Mouse (Mus musculus): ENCODE data around the gene U2af1l4. TPM values are rescaled to one million over a fixed set of nuclear protein-coding genes. Genes with fewer than 3 reads are reported as not detected.
A peak's percentile ranks its signal among the peaks of the same experiment; 100 is the strongest.

Gene U2af1l4
- polyA plus RNA-seq, 1 experiment: 63.6 TPM

DNA sequence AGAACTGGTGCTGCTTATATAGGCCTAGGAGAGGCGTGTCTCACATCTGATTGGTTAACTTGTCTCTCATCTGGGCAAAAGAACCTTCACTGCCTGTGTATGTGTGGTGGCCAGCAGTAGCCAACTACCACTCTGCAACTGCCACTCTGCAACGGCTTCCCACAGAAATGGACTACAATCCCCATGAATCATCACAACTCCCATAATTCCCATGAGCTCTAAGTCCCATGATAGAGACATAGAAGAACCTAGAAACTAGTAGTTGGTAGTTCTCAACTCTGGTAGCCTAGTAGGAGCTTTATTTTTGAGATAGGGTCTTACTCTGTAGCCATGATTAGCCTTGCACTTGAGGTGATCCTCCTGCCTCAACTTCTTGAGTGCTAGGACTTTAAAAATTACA lies 13.2 kb upstream of the U2af1l4 start:
- Histone ChIP-seq H3K27me3 (ENCODE audit: control insufficient read depth, insufficient read depth, insufficient read length) (no peaks in the 10 kb centered on the region), H3K79me3 (ENCODE audit: low read depth) (no peaks in the 10 kb centered on the region), H3K4me3 (ENCODE audit: insufficient read depth, poor library complexity, severe bottlenecking) (no peak overlapping the region), H3ac (ENCODE audit: control insufficient read depth, insufficient read length, low read depth) (no peak overlapping the region), H3K79me2 (ENCODE audit: control insufficient read depth, insufficient read depth) (peaks cover 8% of the 10 kb centered on the region), H3K36me3 (ENCODE audit: control insufficient read depth, insufficient read depth) (peaks cover 4% of the 10 kb centered on the region)
- TF ChIP-seq MYOD1 (IDR thresholded peaks at IDR 0.05; ENCODE audit: control insufficient read depth, insufficient read length, low read depth) (no peak), CTCF (IDR thresholded peaks at IDR 0.05; ENCODE audit: control insufficient read depth, insufficient read depth, insufficient read length) (no peak), MAX (IDR thresholded peaks at IDR 0.05) (no peak), CEBPB (IDR thresholded peaks at IDR 0.05; ENCODE audit: low read depth) (no peak), USF1 (IDR thresholded peaks at IDR 0.05; ENCODE audit: low read depth) (no peak), MYOG (IDR thresholded peaks at IDR 0.05; ENCODE audit: control insufficient read depth, extremely low read depth, insufficient read length) (no peak), FOSL1 (IDR thresholded peaks at IDR 0.05; ENCODE audit: insufficient read depth, low read length, poor library complexity, severe bottlenecking) (no peak)

GRCm38 (mm10) chr7:30550603-30551002 lies 12.5 kb upstream of the U2af1l4 start:
- Histone ChIP-seq H3ac (ENCODE audit: control insufficient read depth, insufficient read length, low read depth) (no peak overlapping the region), H3K4me3 (ENCODE audit: insufficient read depth, poor library complexity, severe bottlenecking) (no peak overlapping the region), H3K79me2 (ENCODE audit: control insufficient read depth, insufficient read depth) (peaks cover 8% of the 10 kb centered on the region), H3K27me3 (ENCODE audit: control insufficient read depth, insufficient read depth, insufficient read length) (no peaks in the 10 kb centered on the region), H3K79me3 (ENCODE audit: low read depth) (no peaks in the 10 kb centered on the region), H3K36me3 (ENCODE audit: control insufficient read depth, insufficient read depth) (peaks cover 4% of the 10 kb centered on the region)
- TF ChIP-seq USF1 (IDR thresholded peaks at IDR 0.05; ENCODE audit: low read depth) (no peak), MYOG (IDR thresholded peaks at IDR 0.05; ENCODE audit: control insufficient read depth, extremely low read depth, insufficient read length) (no peak), FOSL1 (IDR thresholded peaks at IDR 0.05; ENCODE audit: insufficient read depth, low read length, poor library complexity, severe bottlenecking) (no peak), MYOD1 (IDR thresholded peaks at IDR 0.05; ENCODE audit: control insufficient read depth, insufficient read length, low read depth) (no peak), CEBPB (IDR thresholded peaks at IDR 0.05; ENCODE audit: low read depth) (no peak), MAX (IDR thresholded peaks at IDR 0.05) (no peak), CTCF (IDR thresholded peaks at IDR 0.05; ENCODE audit: control insufficient read depth, insufficient read depth, insufficient read length) (no peak)

- TF ChIP-seq CTCF (IDR thresholded peaks at IDR 0.05; ENCODE audit: control insufficient read depth, insufficient read depth, insufficient read length): no peak
- no peak for TF ChIP-seq USF1 (IDR thresholded peaks at IDR 0.05; ENCODE audit: low read depth)
- TF ChIP-seq FOSL1 (IDR thresholded peaks at IDR 0.05; ENCODE audit: insufficient read depth, low read length, poor library complexity, severe bottlenecking): no peak
- no peak for TF ChIP-seq MYOG (IDR thresholded peaks at IDR 0.05; ENCODE audit: control insufficient read depth, extremely low read depth, insufficient read length)
- no peak for TF ChIP-seq MYOD1 (IDR thresholded peaks at IDR 0.05; ENCODE audit: control insufficient read depth, insufficient read length, low read depth)
- TF ChIP-seq MAX (IDR thresholded peaks at IDR 0.05): no peak
- TF ChIP-seq CEBPB (IDR thresholded peaks at IDR 0.05; ENCODE audit: low read depth): no peak
- Histone ChIP-seq H3K79me3 (ENCODE audit: low read depth) (no peaks in the 10 kb centered on the region), H3ac (ENCODE audit: control insufficient read depth, insufficient read length, low read depth) (peak overlapping the region; percentile 53), H3K27me3 (ENCODE audit: control insufficient read depth, insufficient read depth, insufficient read length) (no peaks in the 10 kb centered on the region), H3K36me3 (ENCODE audit: control insufficient read depth, insufficient read depth) (peaks cover 7% of the 10 kb centered on the region), H3K4me3 (ENCODE audit: insufficient read depth, poor library complexity, severe bottlenecking) (peak overlapping the region; percentile 50), H3K79me2 (ENCODE audit: control insufficient read depth, insufficient read depth) (peaks cover 8% of the 10 kb centered on the region)
These were observed 11.5 kb upstream of the U2af1l4 start for GRCm38 (mm10) chr7:30551445-30552101.

DNA sequence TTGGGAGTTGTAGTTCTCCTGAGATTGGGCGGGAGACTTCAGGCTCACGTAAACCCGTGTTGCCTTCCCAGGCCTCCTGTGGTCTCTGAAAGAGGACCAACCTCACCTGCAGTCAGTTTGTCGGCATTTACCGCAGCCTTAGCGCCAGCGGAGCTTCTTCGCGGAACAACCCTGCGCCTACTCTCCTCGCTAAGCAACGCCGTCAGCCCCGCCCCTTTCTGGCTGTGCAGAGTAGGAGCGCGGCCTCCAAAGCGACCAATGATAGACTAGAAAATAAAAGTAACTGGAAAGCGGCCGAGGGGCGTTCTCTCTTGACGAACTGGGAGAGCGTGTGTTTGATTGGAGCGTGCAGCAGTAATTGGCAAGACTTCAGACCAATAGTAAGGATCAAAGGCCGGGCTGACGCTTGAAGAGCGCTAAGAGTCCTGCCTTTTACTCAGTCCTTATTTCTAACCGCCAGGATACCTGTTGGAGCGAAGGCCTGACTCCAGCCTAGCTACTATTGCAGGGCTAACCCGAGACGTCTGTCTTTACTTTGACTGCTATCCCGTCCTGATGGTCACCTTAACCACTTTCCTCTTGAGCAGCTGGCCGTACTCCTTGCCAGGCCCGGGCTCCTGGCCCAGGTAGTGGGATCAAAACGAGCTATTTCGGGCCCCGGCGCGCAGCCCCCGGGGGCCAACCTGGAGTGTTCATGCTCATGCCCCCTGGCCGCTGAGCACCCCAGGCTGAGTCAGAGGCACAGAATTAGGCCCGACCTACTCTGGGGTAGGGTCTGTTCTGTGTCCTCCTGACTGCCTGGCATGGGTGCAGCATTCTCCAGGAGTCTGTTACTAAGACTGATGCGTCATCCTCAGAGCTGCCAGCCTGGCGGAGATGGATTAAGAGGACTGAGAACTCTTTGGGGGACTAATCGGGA lies 10.7 kb upstream of the U2af1l4 start, which contains the start of the genes Hspb6 and Proser3:
TSS of gene Hspb6 (plus strand) at position 77 of the 919 bp plus-strand sequence.
TSS of gene Proser3 (minus strand) at position 198 of the 919 bp plus-strand sequence.
- Histone ChIP-seq H3K79me3 (ENCODE audit: low read depth) (no peaks in the 10 kb centered on the region), H3K27me3 (ENCODE audit: control insufficient read depth, insufficient read depth, insufficient read length) (no peaks in the 10 kb centered on the region), H3K36me3 (ENCODE audit: control insufficient read depth, insufficient read depth) (peaks cover 7% of the 10 kb centered on the region), H3ac (ENCODE audit: control insufficient read depth, insufficient read length, low read depth) (peak within 1 kb of the TSS; percentile 71), H3K4me3 (ENCODE audit: insufficient read depth, poor library complexity, severe bottlenecking) (peak within 1 kb of the TSS; percentile 50), H3K79me2 (ENCODE audit: control insufficient read depth, insufficient read depth) (peaks cover 8% of the 10 kb centered on the region)
- TF ChIP-seq CTCF (IDR thresholded peaks at IDR 0.05; ENCODE audit: control insufficient read depth, insufficient read depth, insufficient read length) (no peak), USF1 (IDR thresholded peaks at IDR 0.05; ENCODE audit: low read depth) (no peak), FOSL1 (IDR thresholded peaks at IDR 0.05; ENCODE audit: insufficient read depth, low read length, poor library complexity, severe bottlenecking) (no peak), MYOG (IDR thresholded peaks at IDR 0.05; ENCODE audit: control insufficient read depth, extremely low read depth, insufficient read length) (no peak), CEBPB (IDR thresholded peaks at IDR 0.05; ENCODE audit: low read depth) (no peak), MAX (IDR thresholded peaks at IDR 0.05) (no peak), MYOD1 (IDR thresholded peaks at IDR 0.05; ENCODE audit: control insufficient read depth, insufficient read length, low read depth) (no peak)

GRCm38 (mm10) chr7:30553021-30553589 lies 10.0 kb upstream of the U2af1l4 start:
- TF ChIP-seq MAX (IDR thresholded peaks at IDR 0.05): no peak
- peaks cover 14% of the 10 kb centered on the region for H3K79me2 ChIP-seq (ENCODE audit: control insufficient read depth, insufficient read depth)
- peaks cover 1% of the 10 kb centered on the region for H3K79me3 ChIP-seq (ENCODE audit: low read depth)
- H3K36me3 ChIP-seq (ENCODE audit: control insufficient read depth, insufficient read depth): peaks cover 7% of the 10 kb centered on the region
- H3ac ChIP-seq (ENCODE audit: control insufficient read depth, insufficient read length, low read depth): peak overlapping the region; percentile 64
- peak overlapping the region; percentile 50 for H3K4me3 ChIP-seq (ENCODE audit: insufficient read depth, poor library complexity, severe bottlenecking)
- no peaks in the 10 kb centered on the region for H3K27me3 ChIP-seq (ENCODE audit: control insufficient read depth, insufficient read depth, insufficient read length)

Measured in C2C12 (cell line).